Mouse (Mus musculus) urinary bladder, postnatal 36 days (tissue): ENCODE results near the gene Actn4.
"Not testable (repeated sequence)": the region's sequence is repeated elsewhere in the genome, so short reads cannot be mapped to it uniquely, and the experiment has no call there.

Source experiments
- DNase-seq, 2 experiments: peaks; one replicate each; pipeline ENCODE4 v3.0.0; 2022; ENCODE audit warnings: low spot score in 2 of 2, mixed read lengths in 1 of 2

The Actn4 gene

DNA sequence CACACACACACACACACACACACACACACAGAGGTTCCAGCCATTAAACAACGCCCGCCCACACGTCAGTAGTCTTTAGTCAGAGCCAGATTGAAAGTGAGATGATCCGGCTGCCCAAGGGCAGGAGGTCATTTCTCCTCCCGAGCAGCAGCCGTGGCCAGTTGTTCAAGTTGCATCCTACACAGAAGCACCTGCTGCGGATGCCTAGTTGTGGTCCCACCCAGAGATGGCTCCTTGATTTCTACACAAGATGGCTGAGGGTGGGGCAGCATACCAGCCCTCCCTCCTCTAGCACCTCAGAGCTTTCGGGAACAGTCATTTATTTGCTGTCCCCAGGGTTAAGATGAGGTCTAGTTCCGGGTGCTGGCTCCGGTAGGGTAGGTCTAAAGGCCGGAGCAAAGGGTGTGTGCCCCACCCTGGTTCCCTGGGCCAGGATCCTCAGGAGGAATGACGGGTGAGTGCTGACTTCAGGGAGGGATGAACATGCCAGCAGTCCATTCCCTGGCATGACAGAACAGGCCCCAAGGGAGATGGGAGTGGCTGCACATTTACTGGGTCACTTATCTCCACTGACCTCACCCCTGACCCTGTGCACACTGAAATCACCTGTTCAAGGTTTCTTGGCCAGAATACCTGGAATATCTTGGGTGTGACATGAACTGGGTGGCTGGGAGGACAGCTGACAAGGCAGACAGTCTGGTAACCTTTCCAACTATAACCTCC, 7.7 kb upstream of the Actn4 start:
- peak in 1 of 2 experiments; percentile 50 for DNase-seq

- DNase-seq, result no peak
Measured at GRCm38 (mm10) chr7:28969271-28969670, 7.1 kb upstream of the Actn4 start.

DNA sequence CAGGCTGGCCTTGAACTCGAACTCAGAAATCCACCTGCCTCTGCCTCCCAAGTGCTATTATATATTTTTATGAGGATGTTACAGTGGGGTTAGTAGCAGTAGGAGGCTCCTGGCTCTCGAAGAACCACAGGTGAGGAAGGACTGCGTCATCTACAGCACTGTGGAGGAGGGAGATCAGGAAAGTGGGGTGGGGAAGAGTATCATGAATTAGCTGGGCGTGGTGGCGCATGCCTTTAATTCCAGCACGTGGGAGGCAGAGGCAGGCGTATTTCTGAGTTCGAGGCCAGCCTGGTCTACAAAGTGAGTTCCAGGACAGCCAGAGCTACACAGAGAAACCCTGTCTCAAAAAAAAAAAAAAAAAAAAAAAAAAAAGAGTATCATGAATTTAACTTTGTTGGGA, 6.0 kb upstream of the Actn4 start:
- not testable (repeated sequence) for DNase-seq

DNA sequence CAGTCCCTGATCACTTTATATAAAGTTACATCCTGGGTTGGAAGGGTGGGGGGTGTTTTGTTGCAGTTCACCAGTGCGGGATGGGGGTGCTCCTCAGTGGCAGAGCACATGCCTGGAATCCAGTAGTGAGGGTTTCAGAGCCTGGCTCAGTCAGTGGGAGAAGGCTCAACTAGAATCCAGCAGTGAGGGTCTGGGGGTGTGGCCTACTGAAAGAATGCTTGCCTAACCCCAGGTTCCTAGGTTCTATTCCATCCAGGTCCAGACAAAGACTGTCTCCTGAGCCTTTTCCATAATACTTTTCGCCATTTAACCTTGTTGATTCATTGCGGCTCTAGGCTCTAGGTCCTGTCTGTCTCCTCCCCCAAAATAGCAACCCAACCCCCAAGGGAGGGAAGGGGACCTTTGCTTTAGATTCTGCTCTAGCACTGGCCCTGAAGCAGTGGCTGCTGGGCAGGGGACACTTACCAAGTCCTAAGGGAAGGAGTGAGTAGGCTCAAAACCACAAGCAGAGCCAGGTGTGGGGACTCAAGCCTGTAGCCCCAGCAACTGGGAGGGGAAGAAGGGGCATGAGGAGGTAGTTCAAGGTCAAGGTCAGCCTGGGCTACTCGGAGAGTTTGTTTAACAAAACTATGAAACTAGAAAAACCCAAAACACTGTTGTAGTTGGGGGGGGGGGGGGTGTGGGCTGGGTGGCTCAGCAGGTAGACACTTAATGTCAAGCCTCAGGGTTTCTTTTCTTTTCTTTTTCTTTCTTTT, 4.8 kb upstream of the Actn4 start:
- no peak for DNase-seq

DNA sequence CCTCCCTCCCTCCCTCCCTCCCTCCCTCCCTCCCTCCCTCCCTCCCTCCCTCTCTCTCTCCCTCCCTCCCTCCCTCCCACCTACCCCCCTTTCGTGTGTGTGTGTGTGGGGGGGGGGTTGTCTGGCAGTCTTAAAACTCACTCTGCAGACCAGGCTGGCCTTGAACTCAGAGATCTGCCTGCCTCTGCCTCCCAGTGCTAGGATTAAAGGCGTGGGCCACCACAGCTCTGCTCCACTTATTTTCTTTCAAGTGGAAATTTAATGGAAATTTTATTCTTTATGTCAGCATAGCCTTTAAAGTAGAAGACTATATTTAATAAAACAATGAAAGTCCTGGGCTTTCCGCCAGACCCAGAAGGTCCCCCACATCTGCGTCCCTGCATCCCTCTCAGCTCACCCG, 4.0 kb upstream of the Actn4 start:
- DNase-seq, result no peak

DNA sequence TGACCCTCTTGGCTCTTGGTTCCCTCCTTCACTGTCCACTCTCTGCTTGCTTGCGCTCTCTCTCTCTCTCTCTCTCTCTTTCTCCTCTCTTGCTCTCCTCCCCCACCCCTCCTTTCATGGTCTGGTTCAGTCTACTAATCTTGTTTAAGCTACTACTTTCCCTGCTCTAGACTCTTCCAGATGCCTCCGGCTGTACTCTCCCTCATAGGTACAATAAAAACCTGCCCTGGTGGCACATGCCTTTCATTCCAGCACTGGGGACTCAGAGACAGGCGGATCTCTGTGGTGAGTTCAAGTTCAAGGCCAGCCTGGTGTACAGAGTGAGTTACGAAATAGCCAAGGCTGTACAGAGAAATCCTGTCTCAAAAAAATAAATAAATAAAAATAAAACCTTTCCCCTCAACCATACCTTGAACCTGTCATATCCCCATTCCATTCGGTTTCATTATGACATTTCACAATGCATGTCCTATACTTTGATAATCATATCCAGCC, 3.3 kb upstream of the Actn4 start:
- DNase-seq, result no peak

DNA sequence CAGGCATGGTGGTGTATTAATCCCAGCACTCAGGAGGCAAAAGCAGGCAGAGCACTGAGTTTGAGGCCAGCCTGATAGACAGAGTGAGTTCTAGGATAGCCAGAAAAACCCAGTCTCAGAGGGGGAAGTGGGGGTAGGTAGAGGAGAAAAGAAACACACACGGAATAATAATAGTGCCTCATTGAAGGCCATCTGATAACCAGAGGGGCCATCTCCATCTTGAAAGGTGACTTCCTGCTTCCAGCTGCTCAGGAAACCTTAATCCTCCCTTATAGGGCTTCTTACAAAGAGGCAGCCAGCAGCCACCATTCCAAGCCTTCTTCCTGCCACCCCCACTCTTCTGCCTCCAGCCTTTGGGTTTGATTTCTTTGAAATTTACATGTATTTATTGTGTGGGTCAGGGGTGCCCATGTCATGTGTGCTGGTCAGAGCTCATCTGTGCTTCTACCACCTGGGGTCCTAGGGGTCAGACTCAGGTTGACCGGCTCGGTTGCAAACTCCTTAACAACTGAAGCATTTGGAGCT, 1.3 kb upstream of the Actn4 start:
- DNase-seq, result no peak

GRCm38 (mm10) chr7:28961584-28961926, 585 bp downstream of the Actn4 start:
- DNase-seq, result no peak

GRCm38 (mm10) chr7:28960354-28961046, 1.6 kb downstream of the Actn4 start:
- no peak for DNase-seq

GRCm38 (mm10) chr7:28959505-28960045, 2.6 kb downstream of the Actn4 start:
- no peak for DNase-seq

GRCm38 (mm10) chr7:28958770-28959169, 3.4 kb downstream of the Actn4 start:
- no peak for DNase-seq

DNA sequence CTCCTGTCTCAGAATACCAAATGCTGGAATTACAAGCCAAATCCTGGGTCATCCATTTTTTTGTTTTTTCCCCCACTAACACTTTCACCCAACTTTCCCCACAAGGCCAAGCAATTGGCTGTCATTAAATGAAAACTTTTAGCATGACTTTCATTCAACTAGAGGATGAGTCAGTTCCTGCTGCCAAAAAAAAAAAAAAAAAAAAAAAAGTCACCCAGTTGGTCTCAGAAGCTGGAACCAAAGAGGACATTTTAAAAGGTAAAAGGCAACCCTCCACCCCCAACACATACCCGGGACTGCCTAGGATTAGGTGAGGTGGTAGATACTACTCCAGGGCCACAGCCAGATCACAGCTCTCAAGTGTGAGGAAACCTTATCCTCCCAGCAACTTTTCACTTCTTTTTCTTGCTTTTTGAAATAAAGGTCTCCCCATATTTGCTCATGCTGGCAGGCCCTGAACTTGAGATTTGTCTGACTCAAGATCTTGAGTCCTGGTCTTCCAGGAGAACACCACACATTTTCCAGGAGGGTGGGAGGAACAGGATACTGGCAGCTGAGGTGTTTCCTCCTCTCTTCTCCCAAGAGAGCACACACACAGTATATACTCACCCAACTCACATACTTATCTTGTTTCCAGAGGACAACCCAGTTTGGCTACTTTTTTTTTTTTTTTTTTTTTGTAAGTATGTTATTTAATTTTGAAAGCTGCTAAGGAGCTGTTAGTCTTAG, 4.0 kb downstream of the Actn4 start:
- DNase-seq, result no peak

DNA sequence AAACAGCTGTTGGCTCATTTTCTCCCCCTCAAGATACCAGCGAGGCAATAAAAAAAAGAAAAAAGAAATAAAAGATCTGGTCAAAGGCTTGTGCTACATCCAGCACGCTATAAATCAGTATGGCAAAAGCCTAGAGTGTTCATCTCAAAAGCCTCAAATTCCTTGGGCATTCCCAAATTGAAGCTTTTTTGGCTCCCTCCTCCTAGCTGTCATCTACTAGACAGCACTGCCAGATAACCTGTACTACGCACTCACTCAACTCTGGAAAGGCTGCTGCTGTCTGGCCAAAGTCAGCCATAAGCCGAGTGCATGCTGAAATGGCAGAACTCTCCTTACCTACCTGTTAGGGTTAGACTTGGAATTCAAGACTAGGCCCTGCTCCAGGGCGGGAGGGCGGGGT, 4.9 kb downstream of the Actn4 start:
- no peak for DNase-seq

- no peak for DNase-seq
Measured at GRCm38 (mm10) chr7:28956270-28956669, 5.9 kb downstream of the Actn4 start.

DNA sequence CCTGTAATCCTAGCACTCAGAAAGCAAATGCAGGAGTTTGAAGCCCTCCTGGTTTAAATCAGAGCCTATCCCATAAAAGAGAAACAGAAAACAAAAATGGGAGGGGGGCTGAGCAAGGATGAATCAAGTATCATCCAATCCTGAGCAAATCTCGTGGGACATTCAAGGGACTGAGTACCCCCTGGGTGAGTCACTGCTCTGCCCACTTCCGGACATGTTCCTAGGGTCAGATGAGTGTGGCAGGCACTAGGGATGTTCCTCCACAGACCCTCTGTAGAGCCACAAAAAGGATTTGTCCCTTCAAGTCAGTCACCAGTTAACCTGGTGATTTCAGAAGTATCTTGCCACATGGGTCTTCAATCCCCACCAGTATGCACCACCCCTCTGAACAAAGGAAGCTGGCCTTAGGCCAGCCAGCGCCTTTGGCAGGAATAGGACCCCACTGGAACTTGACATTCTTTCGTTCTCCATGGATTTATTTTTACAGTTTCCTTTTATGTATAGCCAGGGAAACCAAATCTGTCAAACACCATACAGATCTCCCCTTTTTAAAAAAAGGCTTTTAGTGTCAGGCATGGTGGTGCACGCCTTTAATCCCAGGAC, 6.7 kb downstream of the Actn4 start:
- no peak for DNase-seq

- DNase-seq, result no peak
Measured at GRCm38 (mm10) chr7:28954773-28955172, 7.4 kb downstream of the Actn4 start.

DNA sequence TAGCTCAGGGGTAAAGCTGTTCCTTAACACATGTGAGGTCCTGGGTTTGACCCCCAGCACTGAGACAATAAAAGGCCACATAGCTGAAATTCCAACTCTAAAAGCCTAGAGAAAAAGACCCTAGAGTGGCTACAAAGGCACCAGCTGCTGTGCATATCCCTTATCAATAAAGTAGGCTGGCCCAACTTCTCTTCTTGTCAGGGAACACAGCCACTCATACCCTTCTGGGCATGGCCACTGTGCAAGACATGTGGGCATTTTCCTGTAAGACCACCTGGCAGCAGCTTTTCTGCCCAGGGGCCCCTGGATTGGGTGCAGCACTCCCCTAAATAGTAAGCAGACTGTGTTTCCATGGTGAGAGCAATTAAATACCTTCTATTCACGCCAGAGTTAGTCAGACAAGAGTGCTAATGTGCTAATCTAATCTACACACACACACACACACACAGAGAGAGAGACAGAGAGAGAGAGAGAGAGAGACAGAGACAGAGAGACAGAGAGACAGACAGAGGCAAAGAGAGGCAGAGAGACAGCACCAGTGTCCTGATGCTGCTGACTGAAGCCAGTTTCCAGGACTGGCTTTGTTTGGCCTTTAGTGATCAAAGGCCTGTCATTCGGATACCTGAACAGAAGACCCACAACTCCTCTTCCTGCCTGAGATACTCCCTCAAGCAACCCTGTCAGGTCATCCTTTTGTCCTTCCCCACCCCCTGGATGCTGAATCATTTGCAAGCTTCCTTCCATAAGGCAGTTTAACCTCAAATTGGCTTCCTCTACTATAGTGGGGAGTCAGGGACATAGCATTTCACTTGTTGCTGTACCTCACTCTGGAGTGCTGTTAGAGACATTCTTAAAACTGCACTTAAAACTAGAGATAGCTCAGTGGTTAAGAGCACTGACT, 8.4 kb downstream of the Actn4 start:
- DNase-seq, result no peak

- no peak for DNase-seq
Measured at GRCm38 (mm10) chr7:28952786-28953185, 9.4 kb downstream of the Actn4 start.

GRCm38 (mm10) chr7:28951764-28952163, 10.4 kb downstream of the Actn4 start:
- no peak for DNase-seq
